Mouse (Mus musculus): ENCODE data around the gene S100a13.
A peak's percentile ranks its signal among the peaks of the same experiment; 100 is the strongest.

GRCm38 (mm10) chr3:90467618-90468300, 46.5 kb upstream of the S100a13 start:
- TF ChIP-seq CTCF (conservative IDR thresholded peaks at IDR 0.05; ENCODE audit: low read length) (0 out of 2 replicates have a peak, but pooled peaks have one; percentile 15), POU5F1 (IDR thresholded peaks at IDR 0.05; ENCODE audit: borderline replicate concordance, low read length) (no peak), NANOG (IDR thresholded peaks at IDR 0.05; ENCODE audit: borderline replicate concordance, low read length) (no peak)

Measured in E14TG2a.4 (cell line).